Mouse (Mus musculus): ENCODE measurements at regions not wholly inside any gene's neighbourhood (a gene's known extent, or its start where the extent isn't known, plus 50 kb on each side); places are given as distances from the start of the nearest gene placed in this dataset.

- TF ChIP-seq POLR2A (IDR thresholded peaks at IDR 0.05; ENCODE audit: extremely low read depth, insufficient read depth, low read length) (no peak), CTCF (IDR thresholded peaks at IDR 0.05; ENCODE audit: extremely low read depth, insufficient read depth, low read length) (no peak)
Observed at GRCm38 (mm10) chr13:28416231-28416630, 158.9 kb downstream of the Gm11361 start.

All from cortical plate, adult 2 months (tissue).